Mouse (Mus musculus) WW6 (cell line): ENCODE data around the gene Anxa4.

Source experiments
- DNase-seq: peaks from one replicate; pipeline ENCODE4 v3.0.0-alpha.2; 2013; ENCODE audit warnings: low read depth, low spot score

The Anxa4 gene

DNA sequence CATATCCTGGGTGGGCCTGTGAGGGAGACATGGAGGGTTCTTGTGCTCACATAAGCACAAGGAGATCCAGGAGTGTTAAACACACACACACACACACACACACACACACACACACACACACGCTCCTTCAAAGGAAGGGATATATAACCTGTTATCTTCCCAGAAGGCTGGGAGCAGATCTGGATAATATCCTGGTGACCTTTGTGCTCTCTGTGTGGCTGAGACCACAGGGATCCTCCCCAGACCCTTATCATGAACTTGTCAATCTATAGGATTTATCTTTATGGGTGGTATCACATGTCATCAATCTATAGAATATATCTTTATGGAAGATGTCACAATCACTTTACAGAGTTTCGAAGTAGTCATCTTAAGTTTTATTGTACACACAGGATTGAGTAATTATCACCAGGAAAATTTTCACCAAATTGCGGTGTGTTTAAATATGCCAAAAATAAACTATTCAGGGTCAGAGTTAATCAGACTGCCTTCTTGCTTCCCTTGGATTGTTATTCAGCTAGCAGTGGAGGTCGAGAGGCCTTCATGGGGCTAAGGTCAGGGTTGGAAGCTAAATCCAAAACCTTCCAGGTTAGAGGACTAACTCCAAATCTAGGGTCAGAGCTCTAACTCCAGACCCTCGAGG lies 40.4 kb downstream of the Anxa4 start:
- DNase-seq, result no peak

DNA sequence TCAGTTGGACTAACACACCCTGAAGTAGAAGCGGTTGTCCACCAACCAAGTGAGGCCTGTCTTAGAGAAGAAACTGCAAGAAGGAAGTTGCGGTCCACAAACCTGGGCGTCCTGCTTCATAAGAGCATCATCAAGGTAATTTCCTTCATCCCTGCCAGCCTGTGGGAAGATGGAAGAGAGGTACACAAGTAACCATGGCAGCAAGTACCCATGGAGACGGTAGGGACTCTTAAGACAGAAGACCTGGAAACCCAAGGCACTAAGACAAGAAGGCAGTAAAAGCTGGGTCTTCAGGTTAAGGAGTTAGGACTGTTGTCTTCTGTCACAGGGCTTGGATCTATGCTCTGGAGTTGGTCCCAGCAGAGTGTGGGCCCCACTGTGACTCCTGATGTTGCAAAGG lies 42.4 kb downstream of the Anxa4 start:
- DNase-seq, result no peak

DNA sequence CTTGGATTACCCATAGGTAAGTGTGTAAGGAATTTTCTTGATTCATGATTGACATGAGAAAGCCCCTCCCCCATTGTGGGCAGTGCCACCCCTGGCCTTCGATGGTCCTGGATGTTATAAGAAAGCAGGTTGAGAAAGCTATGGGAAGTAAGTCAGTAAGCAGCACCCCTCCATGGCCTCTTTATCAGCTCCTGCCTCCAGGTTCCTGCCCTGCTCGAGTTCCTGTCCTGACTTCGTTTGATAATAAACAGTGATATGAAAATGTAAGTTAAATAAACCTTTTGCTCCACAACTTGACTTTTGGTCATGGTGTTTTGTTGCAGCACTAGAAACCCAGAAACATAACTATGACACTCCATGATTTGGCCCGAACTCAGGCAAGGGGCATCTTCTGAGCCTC lies 43.6 kb downstream of the Anxa4 start:
- no peak for DNase-seq

DNA sequence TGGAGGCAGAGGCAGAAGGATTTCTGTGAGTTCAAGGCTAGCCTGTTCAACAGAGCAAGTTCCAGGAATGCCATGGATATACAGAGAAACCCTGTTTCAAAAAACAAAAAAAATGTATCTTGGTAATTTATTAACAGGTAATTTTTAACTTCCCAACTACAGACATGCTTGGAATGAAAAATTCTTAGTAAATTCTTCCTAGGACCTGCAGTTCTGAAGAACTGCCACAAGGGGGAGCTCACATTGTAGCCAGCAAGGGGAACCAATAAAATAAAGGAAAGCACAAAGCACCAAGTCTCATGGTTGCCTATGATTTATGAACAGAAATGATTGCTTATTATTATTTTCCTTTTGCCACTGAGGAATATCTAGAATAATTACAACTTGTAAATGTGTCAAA lies 46.2 kb downstream of the Anxa4 start:
- DNase-seq, result no peak

DNA sequence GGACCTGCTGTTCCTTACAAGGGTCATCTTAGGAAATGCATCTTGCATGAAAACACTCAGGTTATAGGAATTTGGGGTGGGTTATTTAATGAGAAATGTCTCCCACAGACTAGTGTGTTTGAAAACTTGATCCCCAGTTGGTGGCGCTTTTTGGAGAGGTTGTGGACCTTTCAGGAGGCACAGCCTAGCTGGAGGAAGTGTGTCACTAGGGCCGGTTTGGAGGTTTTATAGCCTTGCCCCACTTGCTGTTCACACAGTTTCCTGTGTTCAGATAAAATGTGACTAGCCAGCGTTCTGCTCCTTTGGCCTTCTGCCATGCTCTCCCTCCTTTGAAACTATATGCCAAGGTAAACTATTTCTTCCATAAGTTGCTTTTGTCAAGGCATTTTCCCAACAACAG lies 52.7 kb downstream of the Anxa4 start:
- DNase-seq, result no peak

DNA sequence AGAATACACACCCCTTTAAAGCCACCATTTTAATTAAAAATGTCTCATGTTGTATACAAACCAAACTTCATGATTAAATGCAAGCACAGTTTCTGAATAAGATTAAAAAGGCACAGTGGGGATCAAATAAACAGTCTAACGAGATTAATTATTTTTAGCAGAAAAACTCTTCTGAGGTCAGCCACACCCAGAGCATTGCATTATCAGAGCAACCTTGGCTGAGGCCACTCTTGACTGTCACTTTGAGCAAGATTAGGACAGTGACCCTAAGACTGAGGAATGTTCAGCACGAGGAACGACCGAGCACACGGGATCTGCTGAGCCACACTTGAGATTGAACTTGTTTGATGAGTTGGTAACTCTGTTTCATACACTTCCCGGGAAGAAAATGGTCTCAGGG lies 56.6 kb downstream of the Anxa4 start:
- DNase-seq, result no peak

DNA sequence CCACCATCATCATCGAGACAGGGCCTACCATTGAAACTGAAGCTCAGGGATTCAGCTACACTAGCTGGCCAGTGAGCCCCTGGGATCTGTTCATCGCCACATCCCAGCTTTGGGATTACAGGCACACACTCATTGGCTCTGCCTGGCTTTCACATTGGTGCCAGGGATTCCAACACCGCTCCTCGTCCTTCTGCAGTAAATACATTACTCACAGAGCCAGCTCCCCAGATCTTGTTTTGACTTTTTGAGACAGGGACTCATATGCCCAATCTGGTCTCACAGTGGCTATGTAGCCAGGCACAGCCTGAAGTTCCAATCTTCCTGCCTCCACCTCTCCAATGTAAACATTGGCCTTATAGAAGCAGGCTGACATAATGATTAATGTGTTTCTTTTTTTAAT lies 57.1 kb downstream of the Anxa4 start:
- DNase-seq, result no peak

DNA sequence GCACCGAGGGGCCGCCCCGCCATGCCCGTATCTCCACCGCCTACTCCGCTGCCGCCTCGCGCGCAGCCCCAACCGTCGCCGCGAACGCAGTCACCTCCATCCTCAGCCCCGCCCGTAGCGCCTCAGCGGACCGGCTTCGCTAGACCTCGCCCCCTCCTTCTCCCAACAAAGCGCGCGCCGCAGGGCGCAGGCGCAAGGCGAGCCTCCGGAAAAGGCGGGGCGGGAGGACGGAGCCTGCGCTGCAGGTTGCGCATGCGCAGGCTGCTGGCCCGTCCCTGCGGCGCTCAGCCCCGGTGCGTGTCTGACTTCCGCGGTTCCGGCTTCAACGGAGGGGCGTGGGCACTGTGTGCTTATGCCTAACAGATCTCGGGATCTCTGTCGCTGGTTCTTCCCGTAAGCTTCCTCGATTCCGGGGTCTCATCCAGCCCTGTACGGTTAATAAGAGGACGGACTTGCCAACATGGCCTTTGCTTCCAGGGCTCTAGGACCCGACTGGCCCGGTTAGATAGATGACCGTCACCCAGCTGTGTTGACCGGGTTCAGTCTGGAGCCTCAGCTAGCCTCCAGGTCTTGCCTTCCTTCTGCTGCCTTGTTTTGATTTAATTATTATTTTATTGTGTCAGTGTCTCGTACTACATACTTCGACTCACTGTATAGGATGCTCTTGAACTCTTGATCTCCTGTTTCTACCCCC lies 60.1 kb downstream of the Anxa4 start, which contains the start of gene Gmcl1:
Gene Gmcl1 (minus strand): TSS at position 201 of the 694 bp plus-strand sequence.
- DNase-seq, result peak; percentile 91

DNA sequence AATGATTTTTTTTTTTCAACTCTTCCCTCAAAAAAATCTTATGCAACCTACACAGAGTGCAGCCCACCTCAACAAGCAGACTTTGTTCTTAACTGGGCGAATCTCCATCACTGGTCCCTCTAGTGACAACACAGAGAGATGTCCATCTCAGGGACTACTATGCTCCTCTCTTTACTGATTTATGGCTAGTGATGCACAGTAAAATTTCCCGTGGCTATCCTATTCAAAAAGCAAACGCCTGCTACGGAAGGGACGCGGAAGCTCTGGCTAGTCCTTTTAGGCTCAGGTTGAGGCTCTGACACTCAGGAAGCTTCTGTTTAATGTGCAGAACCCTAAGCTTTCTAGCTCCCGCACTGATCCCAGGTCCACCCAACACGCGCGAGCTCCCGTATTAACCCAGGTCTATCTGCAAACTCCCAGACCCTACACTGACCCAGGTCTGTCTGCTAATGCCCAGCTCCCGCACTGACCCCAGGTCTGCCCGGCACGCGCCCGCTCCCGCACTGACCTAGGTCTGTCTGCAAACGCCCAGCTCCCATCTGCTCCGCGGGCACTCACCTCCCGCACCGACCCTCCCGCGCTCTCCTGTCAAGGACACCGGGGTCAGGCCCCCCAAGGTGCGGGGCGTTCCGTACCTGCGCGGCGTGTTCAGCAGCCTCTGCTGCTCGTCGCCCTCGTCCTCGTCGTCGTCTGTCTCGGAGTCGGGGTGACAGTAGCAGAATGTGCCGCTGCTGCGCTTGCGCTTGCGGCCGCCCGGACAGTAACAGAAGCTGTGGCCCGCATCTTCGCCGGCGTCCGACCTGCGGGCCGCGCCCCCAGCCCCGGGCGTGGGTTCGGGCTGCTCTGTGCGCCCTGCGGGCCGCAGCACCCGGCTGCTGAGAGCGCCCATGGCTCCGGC lies 60.9 kb downstream of the Anxa4 start:
- DNase-seq, result peak; percentile 13

DNA sequence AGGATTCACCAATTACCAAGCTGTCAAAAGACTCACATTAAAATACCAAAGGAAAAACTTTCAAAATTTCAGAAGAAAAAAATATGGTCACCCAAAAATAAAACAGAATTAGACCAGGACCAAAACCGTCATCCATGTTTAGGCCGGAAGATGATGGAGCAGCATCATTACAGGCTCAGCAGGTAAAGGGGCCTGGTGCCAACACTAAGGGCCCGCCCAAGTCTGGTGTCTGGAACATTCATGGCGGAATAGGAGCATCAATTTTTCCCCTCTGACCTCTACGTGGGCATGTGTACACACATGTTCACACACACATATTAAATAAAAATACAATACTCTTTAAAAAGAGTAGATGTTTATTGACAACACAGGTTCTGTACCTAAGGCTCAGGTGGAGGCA lies 64.7 kb downstream of the Anxa4 start:
- no peak for DNase-seq

DNA sequence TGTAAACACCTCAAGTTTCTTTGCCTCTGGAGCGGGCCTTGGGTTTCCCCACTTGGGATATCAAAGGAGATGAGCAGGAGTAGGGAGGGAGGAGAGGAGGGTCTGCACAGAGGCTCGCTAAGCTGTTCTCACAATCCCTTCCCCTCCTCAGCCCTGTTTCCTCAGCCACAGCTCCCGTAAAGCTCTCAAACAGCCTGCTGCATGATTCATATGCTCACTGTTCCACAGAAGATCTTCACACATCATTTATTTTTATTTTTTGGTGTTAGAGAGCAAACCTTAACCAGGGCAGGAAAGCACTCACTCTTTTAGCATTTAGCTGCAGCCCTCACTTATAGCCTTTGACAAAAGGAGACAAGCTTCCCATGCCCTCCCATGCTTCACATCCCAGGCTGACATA lies 71.4 kb downstream of the Anxa4 start:
- no peak for DNase-seq

DNA sequence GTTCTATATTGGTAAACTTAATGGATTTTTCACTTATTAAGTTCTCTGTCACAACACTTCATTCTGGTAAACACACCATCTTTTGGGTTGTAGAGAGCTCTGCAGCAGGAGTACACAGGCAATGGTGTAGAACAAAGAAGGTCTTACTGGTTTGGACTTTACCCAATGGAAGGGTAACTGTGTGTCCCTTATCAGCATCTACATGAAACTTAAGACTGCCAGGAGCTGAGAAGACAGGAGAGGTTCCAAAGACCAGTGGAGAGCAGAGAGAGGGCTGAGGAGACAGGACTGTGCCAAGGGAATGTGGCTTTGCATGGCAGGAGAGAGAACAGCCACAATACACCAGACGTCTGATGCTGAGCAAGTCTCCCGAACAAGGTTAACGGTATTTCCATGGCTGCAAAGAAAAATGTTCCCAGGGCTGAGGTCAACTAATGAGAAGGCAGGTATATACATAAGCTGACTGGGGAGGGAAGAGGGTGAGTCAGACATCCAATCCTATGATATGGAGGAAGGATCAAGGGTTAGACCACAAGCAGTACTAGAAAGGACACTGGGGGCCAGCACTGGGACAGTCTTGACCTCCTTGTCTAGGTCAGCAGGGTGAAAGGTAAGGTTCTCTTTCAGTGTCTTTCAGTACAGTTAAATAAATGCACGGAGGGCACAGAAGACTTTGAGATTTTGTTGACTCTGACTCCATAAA lies 85.2 kb downstream of the Anxa4 start:
- DNase-seq, result no peak

DNA sequence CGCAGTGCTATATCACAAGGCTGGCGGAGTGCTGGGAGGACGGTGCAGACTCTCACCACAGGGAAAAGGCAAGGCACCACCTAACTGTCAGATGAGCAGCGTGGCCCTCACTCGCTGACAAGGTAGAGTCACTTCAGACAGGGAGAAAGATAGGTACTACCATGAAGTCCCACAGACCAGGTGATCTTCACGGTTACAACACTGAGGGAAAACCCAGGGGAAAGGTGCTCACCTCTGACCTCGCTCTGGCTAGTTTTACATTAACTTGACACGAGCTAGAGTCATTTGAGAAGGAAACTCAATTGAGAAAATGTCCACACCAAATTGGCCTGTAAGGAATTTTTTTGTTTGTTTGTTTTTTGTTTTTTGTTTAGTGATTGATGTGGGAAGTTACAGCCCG lies 90.8 kb downstream of the Anxa4 start:
- DNase-seq, result no peak

DNA sequence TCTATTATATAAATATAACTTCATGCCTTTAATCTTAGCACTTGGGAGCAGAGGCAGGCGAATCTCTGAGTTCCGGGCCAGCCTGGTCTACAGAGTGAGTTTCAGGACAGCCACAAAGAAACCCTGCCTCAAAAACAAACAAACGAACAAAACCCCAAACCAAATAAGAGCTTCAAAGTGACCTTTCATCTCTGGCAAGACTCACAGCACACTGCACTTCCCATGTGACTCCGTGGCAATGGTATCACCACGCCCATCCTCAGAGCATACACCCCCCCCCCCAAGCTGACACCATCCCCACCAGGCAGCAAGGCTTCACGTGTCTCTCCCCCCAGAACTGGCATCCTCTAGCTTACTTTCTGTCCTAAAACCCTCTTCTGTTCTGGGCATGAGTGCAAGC lies 95.5 kb downstream of the Anxa4 start:
- DNase-seq, result no peak

DNA sequence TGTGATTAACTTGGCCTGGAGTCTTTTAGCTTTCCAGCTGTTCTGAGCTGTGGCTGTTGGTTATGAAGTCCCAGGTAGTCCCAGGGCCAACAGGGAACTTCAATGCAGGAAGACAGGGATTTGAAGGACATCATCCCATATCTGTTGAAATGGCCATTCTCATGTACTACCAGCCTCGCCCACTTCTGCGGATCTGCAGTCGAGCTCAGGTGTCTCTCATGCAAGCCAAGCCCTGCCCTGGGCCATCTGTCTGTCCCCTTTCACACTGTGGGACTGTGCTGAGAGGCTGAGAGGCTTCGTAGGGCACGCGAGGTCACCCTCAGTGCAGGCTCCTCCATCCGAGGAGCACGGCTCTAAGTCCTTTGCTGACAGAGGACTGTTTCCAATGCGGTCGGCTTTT lies 97.2 kb downstream of the Anxa4 start:
- no peak for DNase-seq

DNA sequence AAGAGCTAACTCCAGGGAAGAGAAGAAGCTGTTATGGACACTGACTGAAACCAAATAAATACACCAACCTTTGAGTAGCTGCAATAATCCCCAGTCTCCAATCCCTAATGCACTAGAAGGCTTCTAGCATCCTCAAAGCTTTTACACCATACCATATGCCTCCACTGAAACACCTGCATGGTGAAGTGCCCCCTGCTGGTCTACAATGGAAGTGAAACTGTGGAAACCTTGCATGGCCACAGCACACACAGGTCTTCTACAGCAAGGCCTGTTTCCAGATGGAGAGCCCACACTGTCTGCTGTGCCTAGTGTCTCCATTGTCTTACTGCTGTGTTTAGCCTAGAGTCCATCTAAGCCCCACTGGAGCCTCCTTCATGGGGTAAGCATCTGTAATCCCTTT lies 98.9 kb downstream of the Anxa4 start:
- peak; percentile 33 for DNase-seq

DNA sequence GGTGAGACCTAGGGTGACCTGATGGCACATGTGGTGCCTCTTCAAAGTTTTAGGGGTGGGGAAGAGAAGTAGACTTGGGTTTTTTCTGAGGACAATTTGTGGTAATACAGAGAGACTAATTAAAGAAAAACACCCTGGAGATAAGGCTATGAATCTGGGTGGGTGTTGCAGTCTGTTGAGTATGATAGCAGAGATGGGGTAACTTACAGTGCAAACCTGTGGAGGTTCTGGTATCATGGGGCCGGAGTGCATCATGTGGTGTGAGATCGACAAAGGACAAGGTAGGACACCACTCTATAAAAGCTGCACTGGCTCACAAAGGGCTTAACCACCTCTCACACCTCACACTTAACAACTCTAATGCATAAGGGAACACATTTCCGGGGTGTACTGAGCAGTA lies 103.7 kb downstream of the Anxa4 start:
- DNase-seq, result no peak

DNA sequence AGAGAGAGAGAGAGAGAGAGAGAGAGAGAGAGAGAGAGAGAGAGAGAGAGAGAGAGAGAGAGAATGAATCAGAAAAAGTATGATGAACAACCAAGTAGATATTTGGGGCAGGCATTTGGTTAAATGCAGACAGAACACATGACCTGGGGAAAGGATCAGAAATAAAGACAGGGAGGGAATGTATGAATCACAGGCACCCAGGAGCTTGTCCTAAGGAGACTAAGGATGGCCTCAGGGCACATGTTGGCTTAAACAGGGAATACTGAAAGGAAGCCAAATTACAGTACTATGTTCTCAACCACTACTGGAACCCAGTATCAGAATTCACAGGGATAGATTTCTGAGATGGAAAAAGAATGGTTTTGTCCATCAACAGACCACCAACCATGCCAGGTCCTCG lies 106.4 kb downstream of the Anxa4 start:
- no peak for DNase-seq
